Mouse (Mus musculus) left cerebral cortex, postnatal 4 days (tissue): ENCODE results near the gene Ncbp2. TPM values are rescaled to one million over a fixed set of nuclear protein-coding genes. Genes with fewer than 3 reads are reported as not detected.

ENCODE experiments used
- DNase-seq: peaks from one replicate; pipeline ENCODE4 v3.0.0-alpha.2; 2022
- intact Hi-C: fragments of 180-260 bp; cut with DNase I; formaldehyde crosslinking; loops from one replicate; pipeline ENCODE4 v1.15.1; 2025
- total RNA-seq, 2 experiments: library from RNA; stranded (reverse); gene quantifications; 2 replicates each; pipeline ENCODE4 v1.2.3; 2021

Ncbp2 gene
- total RNA-seq = 10 to 100 TPM; 51.6 to 54.4 TPM

GRCm38 (mm10) chr16:31948345-31948774 lies at the start of gene Ncbp2, which contains the start of gene 0610012G03Rik:
Ncbp2 (plus strand) TSS chr16:31948513.
0610012G03Rik (minus strand) TSS chr16:31948494.
- peak; percentile 97 for DNase-seq
- intact Hi-C loops = no loop called here

GRCm38 (mm10) chr16:31898546-31899326 lies 49.6 kb upstream of the Ncbp2 start:
- DNase-seq = peak; percentile 80
- intact Hi-C loops = no loop called here

- no peak for DNase-seq
- intact Hi-C loops = no loop called here
Measured at GRCm38 (mm10) chr16:31901886-31902285, 46.4 kb upstream of the Ncbp2 start.

- intact Hi-C loops = no loop called here
Measured at GRCm38 (mm10) chr16:31903239-31903638, 45.1 kb upstream of the Ncbp2 start.

DNA sequence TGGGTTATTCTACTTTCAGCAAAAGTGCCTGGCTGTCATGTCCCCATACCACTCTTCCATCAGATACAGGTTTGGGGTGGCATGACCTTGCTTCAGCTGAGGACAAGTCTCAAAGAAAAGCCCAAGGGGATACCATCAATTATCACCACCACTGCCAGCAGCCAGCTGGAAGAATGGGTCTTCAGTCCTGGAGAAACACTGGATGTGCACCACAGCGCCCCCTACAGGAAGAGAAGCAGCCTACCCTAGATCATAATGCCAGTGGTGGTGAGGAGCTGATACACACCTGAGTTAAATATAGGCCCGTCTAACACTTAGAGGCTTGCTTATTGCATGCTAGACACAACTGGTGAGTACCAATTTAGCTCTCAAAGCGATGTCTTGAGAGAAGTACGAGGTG lies 43.0 kb upstream of the Ncbp2 start:
- intact Hi-C loops = no loop called here
- no peak for DNase-seq

More at GRCm38 (mm10) chr16:31903239-31903638, 45.1 kb upstream of the Ncbp2 start:
- no peak for DNase-seq

DNA sequence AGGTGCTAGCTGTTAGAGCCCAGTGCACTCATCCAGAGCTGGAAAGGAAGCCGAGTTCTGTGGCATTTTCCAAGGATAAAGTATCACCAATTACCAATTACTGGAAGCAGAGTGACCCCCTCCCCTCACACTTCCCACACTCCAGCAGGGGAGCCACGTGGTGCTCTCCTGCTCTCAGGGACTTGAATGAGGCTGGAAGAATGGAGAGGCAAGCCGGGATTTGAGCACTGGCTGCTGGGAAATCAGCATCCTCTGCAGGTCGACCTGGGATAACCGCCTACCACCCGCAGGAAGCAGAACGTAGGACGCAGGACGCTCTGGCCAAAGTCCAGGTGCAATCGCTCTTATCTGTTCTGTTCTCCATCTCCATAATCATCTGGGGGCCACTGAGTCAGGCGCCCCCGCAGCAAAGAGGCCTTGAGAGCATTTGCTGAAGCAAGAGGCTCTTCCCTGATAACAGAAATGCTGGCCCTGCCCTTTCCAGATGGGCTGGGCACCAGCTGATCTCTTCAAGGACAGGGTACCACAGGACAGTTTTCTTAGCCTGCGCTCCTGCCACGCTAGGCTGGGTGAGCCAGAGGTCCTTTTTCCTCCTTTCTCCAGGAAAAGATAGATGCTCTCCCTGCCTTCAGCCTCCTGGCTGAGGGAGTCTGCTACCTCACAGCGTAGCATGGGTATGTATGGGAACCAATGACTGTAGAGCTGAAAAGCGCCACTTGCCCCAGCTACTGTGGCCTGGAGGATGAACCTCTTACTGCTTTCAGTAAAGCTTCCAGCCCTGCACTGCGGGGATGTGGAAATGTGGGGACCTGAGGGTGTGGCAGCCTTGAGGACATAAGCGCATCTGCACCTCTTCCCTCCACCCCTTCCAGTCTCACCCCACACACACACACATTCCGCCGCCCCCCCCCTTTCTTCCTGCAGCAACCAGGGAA lies 42.2 kb upstream of the Ncbp2 start:
- DNase-seq = no peak
- intact Hi-C loops = no loop called here

GRCm38 (mm10) chr16:31906896-31907295 lies 41.4 kb upstream of the Ncbp2 start:
- DNase-seq = no peak
- intact Hi-C loops = no loop called here

DNA sequence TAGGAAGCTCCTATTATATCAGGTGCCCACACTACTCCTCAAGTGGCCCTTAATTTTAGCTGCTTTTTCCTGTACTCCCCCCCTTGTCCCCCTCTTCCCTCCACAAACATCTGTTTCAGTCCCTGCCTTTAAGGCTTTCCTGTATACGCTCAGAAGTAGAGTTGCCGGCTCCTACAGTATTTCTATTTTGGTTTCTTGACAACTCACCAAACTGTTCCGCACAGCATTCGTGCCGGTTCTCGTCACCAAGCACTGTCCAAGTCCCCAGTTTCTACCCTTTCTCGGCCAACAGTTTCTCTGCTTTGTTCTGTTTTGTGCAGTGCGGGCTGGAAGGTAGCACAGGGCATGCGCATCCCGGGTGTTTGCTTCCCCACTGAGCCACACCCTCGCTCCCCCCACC lies 39.4 kb upstream of the Ncbp2 start:
- intact Hi-C loops = no loop called here

DNA sequence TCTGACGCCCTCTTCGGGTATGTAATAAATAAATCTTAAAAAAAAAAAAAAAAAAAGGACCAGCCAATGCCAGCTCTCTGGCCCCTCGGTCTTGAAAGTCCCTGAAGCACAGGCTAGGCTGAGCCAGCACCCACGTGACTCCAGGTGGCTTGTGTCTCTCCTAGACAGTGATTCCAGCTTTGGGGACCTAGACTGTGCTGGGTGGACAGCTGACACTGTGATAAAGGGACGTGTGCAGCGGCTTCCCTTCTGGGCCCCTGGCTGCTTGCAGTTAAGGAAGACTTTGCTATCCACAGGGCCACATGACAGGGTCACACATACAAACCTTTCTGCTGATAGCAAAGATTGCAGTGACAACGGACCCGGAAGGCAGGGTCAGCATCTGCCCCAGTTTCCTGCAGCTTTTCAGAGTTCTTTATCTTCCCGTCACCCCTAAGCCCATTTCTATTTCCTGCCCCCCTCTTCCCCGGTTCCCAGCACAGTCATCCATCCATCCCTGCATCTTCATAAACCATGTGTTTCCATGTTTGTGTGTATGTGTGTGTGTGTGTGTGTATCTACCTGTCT lies 37.9 kb upstream of the Ncbp2 start:
- intact Hi-C loops = loop anchor here (10.0 kb wide), 1 partner anchor 446 kb away; no protein-coding TSS in a partner anchor
- no peak for DNase-seq

More for the DNA sequence above, 39.4 kb upstream of the Ncbp2 start:
- no peak for DNase-seq

DNA sequence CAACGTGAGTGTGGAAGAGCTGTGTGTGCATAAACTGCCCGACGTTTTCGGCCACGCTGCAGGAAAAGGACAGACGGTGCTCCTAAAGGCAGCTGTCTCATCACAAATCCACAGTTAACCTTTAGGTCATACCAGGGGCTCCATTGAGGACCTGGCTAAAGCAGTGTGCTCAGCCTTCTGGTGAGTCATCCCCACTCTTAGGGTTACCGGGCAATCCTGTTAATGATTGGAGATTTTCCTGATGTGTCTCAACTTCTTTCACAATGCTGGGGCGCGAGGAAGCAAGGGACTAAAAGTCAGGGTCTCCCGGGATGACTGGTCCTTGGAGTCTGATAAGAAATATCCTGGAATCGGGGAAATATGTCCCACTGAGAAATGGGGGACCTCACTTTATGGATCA lies 30.5 kb upstream of the Ncbp2 start:
- DNase-seq = no peak
- intact Hi-C loops = loop anchor here (1.0 to 10.0 kb wide), 3 partner anchors 39 to 453 kb away; partner anchors contain the start of gene Meltf

- intact Hi-C loops = loop anchor here (1.0 to 10.0 kb wide), 3 partner anchors 40 to 453 kb away; partner anchors contain the start of gene Meltf
- DNase-seq = peak; percentile 84
Measured at GRCm38 (mm10) chr16:31918248-31918724, 30.0 kb upstream of the Ncbp2 start.

- intact Hi-C loops = no loop called here
- DNase-seq = no peak
Measured at GRCm38 (mm10) chr16:31924368-31924767, 23.9 kb upstream of the Ncbp2 start.

DNA sequence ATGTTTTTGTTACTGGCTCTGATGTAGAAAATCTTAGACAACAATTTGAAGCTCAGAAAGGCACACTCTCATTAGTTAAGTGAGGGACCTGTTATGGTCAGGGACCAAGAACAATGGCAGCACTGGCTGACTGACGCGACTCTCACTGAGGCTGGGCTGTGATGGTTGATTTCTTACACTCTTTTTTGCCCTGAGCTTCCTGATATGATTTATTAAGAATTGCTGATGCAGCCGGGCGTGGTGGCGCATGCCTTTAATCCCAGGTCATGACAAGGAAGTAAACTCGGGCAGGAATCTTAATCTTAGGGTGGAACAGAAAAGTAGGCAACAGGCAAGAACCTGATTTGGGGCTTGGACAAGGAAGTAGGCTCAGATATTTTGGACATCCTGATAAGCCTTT lies 22.2 kb upstream of the Ncbp2 start:
- intact Hi-C loops = no loop called here
- DNase-seq = no peak

- no peak for DNase-seq
- intact Hi-C loops = no loop called here
Measured at GRCm38 (mm10) chr16:31926547-31927182, 21.6 kb upstream of the Ncbp2 start.

DNA sequence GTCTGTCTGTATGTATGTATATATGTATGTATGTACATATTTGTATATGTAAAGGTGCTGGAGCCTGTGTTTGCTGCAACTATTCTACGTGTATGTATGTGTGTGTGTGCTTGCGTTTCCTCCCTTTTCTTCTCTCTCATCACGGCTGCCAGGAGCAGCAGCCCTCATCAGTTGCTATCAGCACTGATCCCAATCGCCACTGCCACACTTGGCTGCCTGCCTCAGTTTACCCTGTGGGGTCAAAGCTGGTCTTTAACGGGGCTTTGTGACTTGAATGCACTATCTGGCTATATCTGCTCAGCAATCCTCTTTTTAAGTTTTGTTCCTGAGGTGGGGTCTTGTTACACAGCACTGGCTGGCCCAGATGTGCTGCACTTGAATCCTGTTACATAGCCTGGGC lies 20.9 kb upstream of the Ncbp2 start:
- no peak for DNase-seq
- intact Hi-C loops = no loop called here

DNA sequence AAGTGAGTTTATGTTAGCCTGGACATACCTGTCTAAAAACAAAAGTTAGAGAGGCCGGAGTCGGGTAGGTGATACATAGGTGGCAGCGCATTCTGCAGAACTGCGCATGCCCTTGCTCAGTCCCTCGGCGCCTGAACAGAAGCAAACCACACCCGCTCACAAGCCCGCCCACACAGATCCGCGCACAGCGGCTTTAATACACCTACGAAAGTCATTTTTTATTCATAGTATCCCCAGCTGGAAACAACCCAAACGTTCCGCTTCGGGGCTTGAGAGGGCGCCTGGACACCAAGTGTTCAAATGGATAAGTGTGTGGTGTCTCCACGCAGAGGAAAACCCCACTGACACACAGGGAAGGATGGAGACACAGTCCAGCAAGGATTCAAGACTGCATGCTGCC lies 17.0 kb upstream of the Ncbp2 start:
- DNase-seq = no peak
- intact Hi-C loops = no loop called here

DNA sequence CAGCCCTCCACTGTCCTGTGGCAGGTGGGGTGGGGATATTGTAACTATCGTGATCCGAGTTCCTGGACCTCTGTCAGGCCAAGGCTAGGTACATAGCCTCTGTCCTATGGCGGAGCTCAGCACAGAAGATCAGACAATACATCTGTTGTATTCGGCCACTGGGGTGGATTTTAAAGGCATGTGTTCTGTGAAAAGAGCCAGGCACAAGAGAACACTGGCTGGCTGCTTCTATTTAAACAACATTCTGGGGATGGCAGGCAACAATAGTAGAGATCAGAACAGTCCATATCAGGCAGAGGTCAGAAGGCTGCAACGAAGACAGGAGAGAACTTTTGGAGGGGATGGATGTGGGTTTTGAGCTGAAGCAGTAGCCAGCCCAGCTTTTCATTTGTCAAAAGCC lies 16.1 kb upstream of the Ncbp2 start:
- no peak for DNase-seq

DNA sequence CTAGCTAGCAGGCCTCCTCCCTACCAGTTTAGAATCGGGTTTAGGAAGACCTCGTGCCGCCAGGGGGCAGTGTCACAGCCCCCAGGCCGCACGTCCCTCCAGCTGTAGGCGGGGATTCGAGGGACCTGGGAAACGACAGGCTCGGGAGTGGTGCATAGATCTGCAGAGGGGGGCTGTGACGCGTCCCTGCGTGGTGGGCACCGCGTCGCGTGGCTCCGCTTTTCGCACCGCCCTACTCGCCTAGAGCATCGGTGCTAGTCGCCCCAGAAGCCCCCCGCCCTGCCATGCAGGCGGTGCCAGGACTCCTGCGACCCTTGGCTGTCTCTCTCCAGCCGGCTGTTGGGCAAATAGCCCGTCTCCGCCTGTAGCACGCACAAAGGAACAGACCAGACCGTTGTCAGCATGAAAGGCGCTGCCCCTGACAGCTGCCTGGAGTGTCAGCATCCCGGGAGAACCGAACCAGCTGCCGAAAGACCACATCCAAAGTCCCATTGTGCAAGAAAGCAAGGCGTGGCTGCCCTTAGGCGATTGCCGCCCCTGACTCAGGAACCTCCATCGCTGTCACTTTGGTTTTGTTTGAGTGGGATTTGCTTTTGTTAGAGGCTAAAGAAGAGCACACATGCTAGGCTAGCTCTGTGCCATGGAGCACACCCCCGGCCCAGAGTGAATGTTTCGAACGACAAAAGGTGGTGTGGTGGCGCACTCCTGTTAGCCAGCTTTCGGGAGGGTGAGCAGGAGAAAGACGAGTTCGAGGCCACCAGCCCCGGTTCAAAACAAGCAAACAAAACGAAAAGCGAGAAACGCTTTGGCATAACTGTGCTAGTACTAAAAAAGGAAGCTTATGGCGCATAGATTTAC lies 15.2 kb upstream of the Ncbp2 start:
- peak; percentile 97 for DNase-seq
- intact Hi-C loops = no loop called here

More for the DNA sequence above, 16.1 kb upstream of the Ncbp2 start:
- intact Hi-C loops = no loop called here
